Mouse (Mus musculus): Measurements from ENCODE around the gene Jmjd8.

The Jmjd8 gene

GRCm38 (mm10) chr17:25832436-25833290 lies 4.0 kb downstream of the Jmjd8 start:
- DNase-seq (ENCODE audit: low spot score), result peak; percentile 99

GRCm38 (mm10) chr17:25833291-25833663 lies 4.6 kb downstream of the Jmjd8 start, which contains the start of gene Stub1:
Gene Stub1 (minus strand): TSS chr17:25833404.
- DNase-seq (ENCODE audit: low spot score), result peak; percentile 95

GRCm38 (mm10) chr17:25833961-25834594 lies 5.4 kb downstream of the Jmjd8 start:
- DNase-seq (ENCODE audit: low spot score), result no peak

- no peak for DNase-seq (ENCODE audit: low spot score)
Observed at GRCm38 (mm10) chr17:25834595-25835222, 6.0 kb downstream of the Jmjd8 start.

GRCm38 (mm10) chr17:25835301-25835700 lies 6.6 kb downstream of the Jmjd8 start:
- no peak for DNase-seq (ENCODE audit: low spot score)

GRCm38 (mm10) chr17:25835816-25836215 lies 7.1 kb downstream of the Jmjd8 start:
- DNase-seq (ENCODE audit: low spot score), result no peak

GRCm38 (mm10) chr17:25836397-25837075 lies 7.9 kb downstream of the Jmjd8 start:
- no peak for DNase-seq (ENCODE audit: low spot score)

GRCm38 (mm10) chr17:25837076-25837410 lies 8.4 kb downstream of the Jmjd8 start, which contains the start of gene Rhbdl1:
Gene Rhbdl1 (minus strand): TSS chr17:25837295.
- DNase-seq (ENCODE audit: low spot score), result no peak

- no peak for DNase-seq (ENCODE audit: low spot score)
Observed at GRCm38 (mm10) chr17:25837533-25837932, 8.9 kb downstream of the Jmjd8 start.

- DNase-seq (ENCODE audit: low spot score), result no peak
Observed at GRCm38 (mm10) chr17:25838904-25839303, 10.2 kb downstream of the Jmjd8 start.

GRCm38 (mm10) chr17:25839455-25840235 lies 11.0 kb downstream of the Jmjd8 start:
- DNase-seq (ENCODE audit: low spot score), result no peak

GRCm38 (mm10) chr17:25840519-25840918 lies 11.9 kb downstream of the Jmjd8 start:
- no peak for DNase-seq (ENCODE audit: low spot score)

- no peak for DNase-seq (ENCODE audit: low spot score)
Observed at GRCm38 (mm10) chr17:25841117-25841880, 12.6 kb downstream of the Jmjd8 start, which contains the start of gene Gm20683. Gene Gm20683 (minus strand): TSS chr17:25841763.

- DNase-seq (ENCODE audit: low spot score), result no peak
Observed at GRCm38 (mm10) chr17:25842509-25842908, 13.8 kb downstream of the Jmjd8 start.

- DNase-seq (ENCODE audit: low spot score), result no peak
Observed at GRCm38 (mm10) chr17:25843122-25843521, 14.5 kb downstream of the Jmjd8 start.

GRCm38 (mm10) chr17:25843636-25844395 lies 15.1 kb downstream of the Jmjd8 start:
- DNase-seq (ENCODE audit: low spot score), result peak; percentile 26

GRCm38 (mm10) chr17:25844396-25844901 lies 15.8 kb downstream of the Jmjd8 start, which contains the start of gene Rhot2:
Gene Rhot2 (minus strand): TSS chr17:25844851.
- DNase-seq (ENCODE audit: low spot score), result peak; percentile 87

- DNase-seq (ENCODE audit: low spot score), result no peak
Observed at GRCm38 (mm10) chr17:25860229-25860628, 31.6 kb downstream of the Jmjd8 start.

Measured in MN1 (cell line).